Mouse (Mus musculus): ENCODE measurements around the gene Galnt14.

- TF ChIP-seq TAL1 (IDR thresholded peaks at IDR 0.05; ENCODE audit: low read length) (no peak), GATA1 (IDR thresholded peaks at IDR 0.05; ENCODE audit: low read length) (no peak)
These were observed 110.3 kb downstream of the Galnt14 start for GRCm38 (mm10) chr17:73599923-73600322.
